Mouse (Mus musculus) neural tube, embryonic 10.5 days (tissue): ENCODE data around the gene Npepl1.

Experiments used
- DNase-seq: peaks from one replicate; pipeline ENCODE4 v3.0.0-alpha.2; 2017; ENCODE audit warnings: low spot score; ENCODE audit errors: extremely low spot score

Npepl1 gene

GRCm38 (mm10) chr2:174107375-174107774 lies 2.8 kb upstream of the Npepl1 start:
- DNase-seq = no peak

- peak; percentile 67 for DNase-seq
Observed at GRCm38 (mm10) chr2:174110783-174111549, 817 bp downstream of the Npepl1 start.

GRCm38 (mm10) chr2:174112931-174113330 lies 2.8 kb downstream of the Npepl1 start:
- DNase-seq = no peak

GRCm38 (mm10) chr2:174114148-174114864 lies 4.2 kb downstream of the Npepl1 start:
- no peak for DNase-seq

GRCm38 (mm10) chr2:174116929-174117328 lies 6.8 kb downstream of the Npepl1 start:
- DNase-seq = no peak

GRCm38 (mm10) chr2:174118141-174118540 lies 8.0 kb downstream of the Npepl1 start:
- DNase-seq = peak; percentile 42

- DNase-seq = no peak
Observed at GRCm38 (mm10) chr2:174119259-174119658, 9.1 kb downstream of the Npepl1 start.

GRCm38 (mm10) chr2:174120631-174121030 lies 10.5 kb downstream of the Npepl1 start:
- DNase-seq = no peak

- no peak for DNase-seq
Observed at GRCm38 (mm10) chr2:174121411-174121947, 11.3 kb downstream of the Npepl1 start.

- DNase-seq = no peak
Observed at GRCm38 (mm10) chr2:174122331-174122730, 12.2 kb downstream of the Npepl1 start.

GRCm38 (mm10) chr2:174123731-174124130 lies 13.6 kb downstream of the Npepl1 start:
- DNase-seq = no peak

GRCm38 (mm10) chr2:174126522-174127375 lies 16.6 kb downstream of the Npepl1 start:
- peak; percentile 69 for DNase-seq

- DNase-seq = no peak
Observed at GRCm38 (mm10) chr2:174127376-174127713, 17.2 kb downstream of the Npepl1 start.

GRCm38 (mm10) chr2:174128926-174129325 lies 18.8 kb downstream of the Npepl1 start:
- no peak for DNase-seq

GRCm38 (mm10) chr2:174130468-174131097 lies 20.4 kb downstream of the Npepl1 start:
- DNase-seq = no peak

- no peak for DNase-seq
Observed at GRCm38 (mm10) chr2:174132413-174132969, 22.3 kb downstream of the Npepl1 start.

GRCm38 (mm10) chr2:174159035-174159434 lies 48.9 kb downstream of the Npepl1 start:
- DNase-seq = no peak

GRCm38 (mm10) chr2:174160461-174160860 lies 50.3 kb downstream of the Npepl1 start:
- no peak for DNase-seq
